Mouse (Mus musculus): ENCODE results near the gene Sufu. TPM values are rescaled to one million over a fixed set of nuclear protein-coding genes. Genes with fewer than 3 reads are reported as not detected.

The Sufu gene
- polyA plus RNA-seq, 2 experiments, result 30.6 to 35.5 TPM

GRCm38 (mm10) chr19:46502471-46503166, 105.9 kb downstream of the Sufu start:
- peak overlapping the region; percentile 82 for H3K4me3 ChIP-seq (replicated peaks; ENCODE audit: low read length)
- H3K27ac ChIP-seq (replicated peaks; ENCODE audit: low read depth, low read length), result peak overlapping the region; percentile 98
- H3K27me3 ChIP-seq (ENCODE audit: control insufficient read depth, insufficient read depth, low read length), result no peaks in the 10 kb centered on the region
- ATAC-seq (ENCODE audit: low FRiP score, low read depth) (no peak), DNase-seq (ENCODE audit: low spot score) (peak; percentile 71)
- H3K4me2 ChIP-seq (replicated peaks; ENCODE audit: low read depth, low read length, severe bottlenecking), result peak overlapping the region; percentile 97
- H3K9me3 ChIP-seq (ENCODE audit: control insufficient read depth, low read length), result no peaks in the 10 kb centered on the region
- TF ChIP-seq POLR2A (IDR thresholded peaks at IDR 0.05; ENCODE audit: borderline replicate concordance, extremely low read depth, insufficient read depth, insufficient read length), result no peak
- WGBS, result 1% methylated on average over 44 of the region's 53 CpGs
- H3K9ac ChIP-seq (ENCODE audit: low read depth, low read length, severe bottlenecking), result peak overlapping the region; percentile 85
- peaks cover 20% of the 10 kb centered on the region for H3K36me3 ChIP-seq (ENCODE audit: control insufficient read depth, insufficient read depth, low read length)
- peaks cover 30% of the 10 kb centered on the region for H3K4me1 ChIP-seq (ENCODE audit: control insufficient read depth, insufficient read depth, low read length)

- Histone ChIP-seq H3K27ac (replicated peaks; ENCODE audit: low read depth, low read length) (peak overlapping the region; percentile 98), H3K36me3 (ENCODE audit: control insufficient read depth, insufficient read depth, low read length) (peaks cover 29% of the 10 kb centered on the region), H3K27me3 (ENCODE audit: control insufficient read depth, insufficient read depth, low read length) (no peaks in the 10 kb centered on the region), H3K4me2 (replicated peaks; ENCODE audit: low read depth, low read length, severe bottlenecking) (peak overlapping the region; percentile 97), H3K9me3 (ENCODE audit: control insufficient read depth, low read length) (no peaks in the 10 kb centered on the region), H3K4me3 (replicated peaks; ENCODE audit: low read length) (peak overlapping the region; percentile 82), H3K4me1 (ENCODE audit: control insufficient read depth, insufficient read depth, low read length) (peaks cover 36% of the 10 kb centered on the region), H3K9ac (ENCODE audit: low read depth, low read length, severe bottlenecking) (peak overlapping the region; percentile 85)
- peak; percentile 84 for DNase-seq (ENCODE audit: low spot score)
- under 1% methylated on average over 21 of the region's 21 CpGs for WGBS
- TF ChIP-seq POLR2A (IDR thresholded peaks at IDR 0.05; ENCODE audit: borderline replicate concordance, extremely low read depth, insufficient read depth, insufficient read length), result no peak
- ATAC-seq (ENCODE audit: low FRiP score, low read depth), result peak; percentile 8; the same call in 1 of the 2 replicates
Observed at GRCm38 (mm10) chr19:46503351-46504084, 106.8 kb downstream of the Sufu start.

DNA sequence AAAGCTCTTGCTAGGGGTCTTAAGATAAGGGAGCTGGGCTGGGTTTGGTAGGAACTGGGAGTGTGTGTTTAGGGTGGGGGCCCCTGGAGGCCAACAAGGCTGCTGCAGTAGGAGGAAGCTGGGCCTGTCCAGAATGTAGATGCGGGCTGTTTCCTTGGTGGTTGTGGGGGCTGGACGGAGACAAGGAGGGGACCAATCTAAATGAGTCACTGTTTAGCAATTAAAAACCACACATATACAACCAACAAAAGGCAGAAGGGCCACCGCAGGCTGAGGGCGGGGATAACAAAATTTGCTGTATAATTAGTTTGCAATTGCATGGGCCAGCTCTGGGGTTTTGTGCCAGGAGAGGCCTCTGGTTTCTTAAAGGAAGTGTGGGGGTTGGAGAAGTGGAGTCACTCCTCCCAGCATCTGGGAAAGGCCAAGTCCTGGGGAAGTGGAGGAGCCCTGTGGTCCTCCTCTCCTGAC, 107.4 kb downstream of the Sufu start:
- H3K4me2 ChIP-seq (replicated peaks; ENCODE audit: low read depth, low read length, severe bottlenecking), result peak overlapping the region; percentile 97
- H3K27ac ChIP-seq (replicated peaks; ENCODE audit: low read depth, low read length), result peak overlapping the region; percentile 98
- DNase-seq (ENCODE audit: low spot score), result peak; percentile 47
- no peaks in the 10 kb centered on the region for H3K27me3 ChIP-seq (ENCODE audit: control insufficient read depth, insufficient read depth, low read length)
- ATAC-seq (ENCODE audit: low FRiP score, low read depth), result 0 out of 2 replicates have a peak, but pooled peaks have one; percentile 0
- no peak for TF ChIP-seq POLR2A (IDR thresholded peaks at IDR 0.05; ENCODE audit: borderline replicate concordance, extremely low read depth, insufficient read depth, insufficient read length)
- WGBS, result 9% methylated on average over 4 of the region's 4 CpGs
- peak overlapping the region; percentile 85 for H3K9ac ChIP-seq (ENCODE audit: low read depth, low read length, severe bottlenecking)
- peak overlapping the region; percentile 82 for H3K4me3 ChIP-seq (replicated peaks; ENCODE audit: low read length)
- H3K36me3 ChIP-seq (ENCODE audit: control insufficient read depth, insufficient read depth, low read length), result peaks cover 32% of the 10 kb centered on the region
- peaks cover 41% of the 10 kb centered on the region for H3K4me1 ChIP-seq (ENCODE audit: control insufficient read depth, insufficient read depth, low read length)
- H3K9me3 ChIP-seq (ENCODE audit: control insufficient read depth, low read length), result no peaks in the 10 kb centered on the region

- Histone ChIP-seq H3K9me3 (ENCODE audit: control insufficient read depth, low read length) (no peaks in the 10 kb centered on the region), H3K4me1 (ENCODE audit: control insufficient read depth, insufficient read depth, low read length) (peaks cover 41% of the 10 kb centered on the region), H3K4me2 (replicated peaks; ENCODE audit: low read depth, low read length, severe bottlenecking) (peak overlapping the region; percentile 97), H3K36me3 (ENCODE audit: control insufficient read depth, insufficient read depth, low read length) (peaks cover 40% of the 10 kb centered on the region), H3K27me3 (ENCODE audit: control insufficient read depth, insufficient read depth, low read length) (no peaks in the 10 kb centered on the region), H3K9ac (ENCODE audit: low read depth, low read length, severe bottlenecking) (peak overlapping the region; percentile 85), H3K27ac (replicated peaks; ENCODE audit: low read depth, low read length) (peak overlapping the region; percentile 98; the same call in 1 of the 2 replicates), H3K4me3 (replicated peaks; ENCODE audit: low read length) (peak overlapping the region; percentile 82)
- DNase-seq (ENCODE audit: low spot score), result no peak
- WGBS, result 56% methylated on average over 9 of the region's 9 CpGs
- no peak for ATAC-seq (ENCODE audit: low FRiP score, low read depth)
- no peak for TF ChIP-seq POLR2A (IDR thresholded peaks at IDR 0.05; ENCODE audit: borderline replicate concordance, extremely low read depth, insufficient read depth, insufficient read length)
Observed at GRCm38 (mm10) chr19:46504822-46505417, 108.2 kb downstream of the Sufu start.
